Mouse (Mus musculus): ENCODE measurements around the gene Gcnt2. TPM values are rescaled to one million over a fixed set of nuclear protein-coding genes. Genes with fewer than 3 reads are reported as not detected.

Gcnt2 gene
- total RNA-seq, 1 experiment, result 21.8 TPM

DNA sequence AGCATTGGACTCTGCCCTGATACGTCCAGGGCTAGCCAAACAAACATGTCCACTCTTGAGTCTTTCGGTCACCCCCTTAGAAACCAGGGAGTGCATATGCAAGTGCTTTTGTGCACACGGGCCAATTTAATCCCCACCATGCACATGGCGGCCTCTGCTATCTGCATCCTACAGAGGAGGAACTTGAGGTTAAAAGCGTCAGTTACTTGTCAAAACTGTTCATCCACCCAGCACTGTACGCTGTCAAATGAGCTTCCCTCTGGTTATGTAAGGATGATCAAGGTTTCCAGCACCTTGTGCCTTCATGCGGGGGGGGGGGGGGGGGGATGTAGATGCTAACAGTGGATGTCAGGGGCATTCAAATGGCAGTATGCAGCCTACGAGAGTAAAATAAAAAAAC, 49.5 kb downstream of the Gcnt2 start:
- in situ Hi-C loops (cut with MboI; ENCODE audit: low sequenced_read_pairs in 2 of 2, unreplicated experiment in 2 of 2), result no loop called here
- H3K4me1 ChIP-seq (ENCODE audit: control insufficient read depth in 2 of 2, insufficient read depth in 2 of 2, low read length in 2 of 2, poor library complexity in 1 of 2), result peaks cover 23 to 24% of the 10 kb centered on the region in 2 experiments
- peaks cover 2% of the 10 kb centered on the region; the same call in 1 of the 2 replicates for H3K36me3 ChIP-seq (ENCODE audit: control insufficient read depth, insufficient read depth, low read length, poor library complexity, severe bottlenecking)
- no peaks in the 10 kb centered on the region for H3K9me3 ChIP-seq (ENCODE audit: control insufficient read depth, insufficient read depth, low read depth, low read length)
- H3K4me3 ChIP-seq (ENCODE audit: insufficient read depth in 1 of 2, low read depth in 1 of 2, low read length in 2 of 2, poor library complexity in 1 of 2, severe bottlenecking in 1 of 2), result no peak overlapping the region
- H3K27ac ChIP-seq (ENCODE audit: insufficient read depth, low read depth, low read length, poor library complexity, severe bottlenecking), result no peak overlapping the region
- H3K9ac ChIP-seq (ENCODE audit: insufficient read depth, low read depth, low read length, poor library complexity, severe bottlenecking), result no peak overlapping the region
- DNase-seq (ENCODE audit: low read depth, low spot score), result no peak
- TF ChIP-seq CHD2 (IDR thresholded peaks at IDR 0.05; ENCODE audit: low read depth, low read length), result no peak
- no peak for TF ChIP-seq ZC3H11A (IDR thresholded peaks at IDR 0.05; ENCODE audit: borderline replicate concordance, low read depth, low read length)
- no peak for TF ChIP-seq HCFC1 (IDR thresholded peaks at IDR 0.05; ENCODE audit: borderline replicate concordance, insufficient read depth, low read length)
- TF ChIP-seq ZNF384 (IDR thresholded peaks at IDR 0.05; ENCODE audit: low read depth, low read length), result no peak
- no peak for TF ChIP-seq MAFK (IDR thresholded peaks at IDR 0.05; ENCODE audit: insufficient read depth, low read depth, low read length)

DNA sequence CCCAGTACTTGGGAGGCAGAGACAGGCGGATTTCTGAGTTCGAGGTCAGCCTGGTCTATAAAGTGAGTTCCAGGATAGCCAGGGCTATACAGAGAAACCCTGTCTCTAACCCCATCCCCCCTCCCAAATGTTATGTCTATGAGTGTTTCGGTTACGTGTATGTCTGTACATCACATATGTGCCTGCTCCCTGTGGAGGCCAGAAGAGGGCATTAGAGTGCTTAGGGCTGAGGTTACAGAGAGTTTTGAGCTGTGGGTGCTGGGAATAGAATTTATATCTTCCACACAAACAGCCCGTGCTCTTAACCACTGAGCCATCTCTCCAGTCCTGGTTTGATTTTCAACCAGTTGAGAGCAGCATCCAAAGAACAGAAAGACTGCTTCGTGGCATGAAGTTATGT, 50.5 kb downstream of the Gcnt2 start:
- in situ Hi-C loops (cut with MboI; ENCODE audit: low sequenced_read_pairs in 2 of 2, unreplicated experiment in 2 of 2), result no loop called here
- DNase-seq (ENCODE audit: low read depth, low spot score), result no peak
- peaks cover 2% of the 10 kb centered on the region; the same call in 1 of the 2 replicates for H3K36me3 ChIP-seq (ENCODE audit: control insufficient read depth, insufficient read depth, low read length, poor library complexity, severe bottlenecking)
- TF ChIP-seq HCFC1 (IDR thresholded peaks at IDR 0.05; ENCODE audit: borderline replicate concordance, insufficient read depth, low read length) (no peak), CHD2 (IDR thresholded peaks at IDR 0.05; ENCODE audit: low read depth, low read length) (no peak), ZNF384 (IDR thresholded peaks at IDR 0.05; ENCODE audit: low read depth, low read length) (no peak), MAFK (IDR thresholded peaks at IDR 0.05; ENCODE audit: insufficient read depth, low read depth, low read length) (no peak), ZC3H11A (IDR thresholded peaks at IDR 0.05; ENCODE audit: borderline replicate concordance, low read depth, low read length) (no peak)
- H3K9me3 ChIP-seq (ENCODE audit: control insufficient read depth, insufficient read depth, low read depth, low read length), result no peaks in the 10 kb centered on the region
- no peak overlapping the region for H3K9ac ChIP-seq (ENCODE audit: insufficient read depth, low read depth, low read length, poor library complexity, severe bottlenecking)
- no peak overlapping the region for H3K4me3 ChIP-seq (ENCODE audit: insufficient read depth in 1 of 2, low read depth in 1 of 2, low read length in 2 of 2, poor library complexity in 1 of 2, severe bottlenecking in 1 of 2)
- H3K4me1 ChIP-seq (ENCODE audit: control insufficient read depth in 2 of 2, insufficient read depth in 2 of 2, low read length in 2 of 2, poor library complexity in 1 of 2), result peaks cover 16 to 22% of the 10 kb centered on the region in 2 experiments
- H3K27ac ChIP-seq (ENCODE audit: insufficient read depth, low read depth, low read length, poor library complexity, severe bottlenecking), result no peak overlapping the region

DNA sequence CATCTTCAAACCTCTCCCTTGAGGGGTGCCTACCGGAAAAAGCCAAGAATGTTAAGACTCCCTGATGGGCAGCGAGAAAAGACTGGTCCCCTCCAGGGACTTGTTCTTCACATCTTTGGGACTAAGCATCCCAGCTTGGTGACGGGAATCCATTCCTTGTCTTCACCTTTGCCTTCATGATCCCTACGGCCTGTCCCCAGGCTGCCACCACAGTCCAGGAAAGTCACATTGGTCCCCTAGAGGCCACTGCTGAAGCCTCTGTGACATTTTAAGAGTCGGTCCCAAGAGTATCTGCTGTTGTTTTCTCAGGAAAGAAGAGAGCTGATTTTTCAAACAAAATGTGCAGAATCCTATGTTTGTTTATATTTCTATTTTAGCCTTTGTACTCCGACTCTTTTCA, 52.4 kb downstream of the Gcnt2 start:
- Histone ChIP-seq H3K27ac (ENCODE audit: insufficient read depth, low read depth, low read length, poor library complexity, severe bottlenecking) (no peak overlapping the region), H3K9me3 (ENCODE audit: control insufficient read depth, insufficient read depth, low read depth, low read length) (no peaks in the 10 kb centered on the region), H3K4me3 (ENCODE audit: insufficient read depth in 1 of 2, low read depth in 1 of 2, low read length in 2 of 2, poor library complexity in 1 of 2, severe bottlenecking in 1 of 2) (no peak overlapping the region), H3K4me1 (ENCODE audit: control insufficient read depth in 2 of 2, insufficient read depth in 2 of 2, low read length in 2 of 2, poor library complexity in 1 of 2) (peaks cover 10 to 17% of the 10 kb centered on the region in 2 experiments; a peak in 3 of 4 replicates), H3K9ac (ENCODE audit: insufficient read depth, low read depth, low read length, poor library complexity, severe bottlenecking) (no peak overlapping the region), H3K36me3 (ENCODE audit: control insufficient read depth, insufficient read depth, low read length, poor library complexity, severe bottlenecking) (peaks cover 2% of the 10 kb centered on the region; the same call in 1 of the 2 replicates)
- in situ Hi-C loops (cut with MboI; ENCODE audit: low sequenced_read_pairs in 2 of 2, unreplicated experiment in 2 of 2), result no loop called here
- DNase-seq (ENCODE audit: low read depth, low spot score), result no peak
- TF ChIP-seq ZNF384 (IDR thresholded peaks at IDR 0.05; ENCODE audit: low read depth, low read length) (no peak), ZC3H11A (IDR thresholded peaks at IDR 0.05; ENCODE audit: borderline replicate concordance, low read depth, low read length) (no peak), HCFC1 (IDR thresholded peaks at IDR 0.05; ENCODE audit: borderline replicate concordance, insufficient read depth, low read length) (no peak), CHD2 (IDR thresholded peaks at IDR 0.05; ENCODE audit: low read depth, low read length) (no peak), MAFK (IDR thresholded peaks at IDR 0.05; ENCODE audit: insufficient read depth, low read depth, low read length) (no peak)

GRCm38 (mm10) chr13:40913395-40914018, 54.0 kb downstream of the Gcnt2 start:
- in situ Hi-C loops (cut with MboI; ENCODE audit: low sequenced_read_pairs in 2 of 2, unreplicated experiment in 2 of 2), result no loop called here
- no peak for TF ChIP-seq ZNF384 (IDR thresholded peaks at IDR 0.05; ENCODE audit: low read depth, low read length)
- no peak for TF ChIP-seq ZC3H11A (IDR thresholded peaks at IDR 0.05; ENCODE audit: borderline replicate concordance, low read depth, low read length)
- TF ChIP-seq MAFK (IDR thresholded peaks at IDR 0.05; ENCODE audit: insufficient read depth, low read depth, low read length), result no peak
- TF ChIP-seq HCFC1 (IDR thresholded peaks at IDR 0.05; ENCODE audit: borderline replicate concordance, insufficient read depth, low read length), result no peak
- TF ChIP-seq CHD2 (IDR thresholded peaks at IDR 0.05; ENCODE audit: low read depth, low read length), result no peak
- H3K4me1 ChIP-seq (ENCODE audit: control insufficient read depth in 2 of 2, insufficient read depth in 2 of 2, low read length in 2 of 2, poor library complexity in 1 of 2), result peaks cover 2 to 12% of the 10 kb centered on the region in 2 experiments; a peak in 3 of 4 replicates
- H3K36me3 ChIP-seq (ENCODE audit: control insufficient read depth, insufficient read depth, low read length, poor library complexity, severe bottlenecking), result peaks cover 2% of the 10 kb centered on the region; the same call in 1 of the 2 replicates
- no peak overlapping the region; the same call in 1 of the 2 replicates for H3K27ac ChIP-seq (ENCODE audit: insufficient read depth, low read depth, low read length, poor library complexity, severe bottlenecking)
- H3K9ac ChIP-seq (ENCODE audit: insufficient read depth, low read depth, low read length, poor library complexity, severe bottlenecking), result no peak overlapping the region
- H3K4me3 ChIP-seq (ENCODE audit: insufficient read depth in 1 of 2, low read depth in 1 of 2, low read length in 2 of 2, poor library complexity in 1 of 2, severe bottlenecking in 1 of 2), result no peak overlapping the region
- DNase-seq (ENCODE audit: low read depth, low spot score), result no peak
- no peaks in the 10 kb centered on the region for H3K9me3 ChIP-seq (ENCODE audit: control insufficient read depth, insufficient read depth, low read depth, low read length)
